Mouse (Mus musculus): Measurements from ENCODE around the gene Igfbp6. TPM values are rescaled to one million over a fixed set of nuclear protein-coding genes. Genes with fewer than 3 reads are reported as not detected.

Igfbp6 gene
- polyA plus RNA-seq, 1 experiment from 2014 or later, result 1.6 TPM

DNA sequence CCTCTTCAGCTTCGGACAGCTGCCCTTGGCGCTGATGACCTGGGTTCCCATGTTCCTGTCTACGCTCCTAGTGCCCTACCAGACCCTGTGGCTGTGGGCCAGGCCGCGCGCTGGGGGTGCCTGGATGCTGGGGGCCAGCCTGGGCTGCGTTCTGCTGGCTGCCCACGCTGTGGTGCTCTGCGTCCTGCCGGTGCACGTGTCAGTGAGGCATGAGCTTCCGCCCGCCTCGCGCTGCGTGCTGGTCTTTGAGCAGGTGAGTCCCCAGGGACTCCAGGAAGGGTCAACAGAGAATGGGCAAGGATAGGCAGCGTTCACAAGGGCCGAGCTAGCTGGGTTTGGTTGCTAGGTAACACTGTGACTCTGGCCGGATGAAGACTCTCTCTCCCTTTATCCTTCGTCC, 12.7 kb downstream of the Igfbp6 start:
- H3K27ac ChIP-seq (replicated peaks; ENCODE audit: low read depth, low read length), result peak overlapping the region; percentile 55
- H3K27me3 ChIP-seq (ENCODE audit: control insufficient read depth, insufficient read depth, low read length), result no peaks in the 10 kb centered on the region
- 18% methylated on average over 20 of the region's 20 CpGs for WGBS
- no peak overlapping the region for H3K4me3 ChIP-seq (replicated peaks; ENCODE audit: low read depth, low read length)
- no peaks in the 10 kb centered on the region for H3K36me3 ChIP-seq (ENCODE audit: control insufficient read depth, insufficient read depth, low read length)
- no peak for ATAC-seq (ENCODE audit: low FRiP score, low TSS enrichment)
- peak; percentile 66 for DNase-seq
- H3K9ac ChIP-seq (replicated peaks; ENCODE audit: low read length), result no peak overlapping the region
- peaks cover 6% of the 10 kb centered on the region; the same call in 1 of the 2 replicates for H3K4me1 ChIP-seq (ENCODE audit: control insufficient read depth, insufficient read depth, low read length)
- no peaks in the 10 kb centered on the region for H3K9me3 ChIP-seq (ENCODE audit: control insufficient read depth, low read length)
- H3K4me2 ChIP-seq (ENCODE audit: low read length), result peak overlapping the region; percentile 28; the same call in 1 of the 2 replicates

DNA sequence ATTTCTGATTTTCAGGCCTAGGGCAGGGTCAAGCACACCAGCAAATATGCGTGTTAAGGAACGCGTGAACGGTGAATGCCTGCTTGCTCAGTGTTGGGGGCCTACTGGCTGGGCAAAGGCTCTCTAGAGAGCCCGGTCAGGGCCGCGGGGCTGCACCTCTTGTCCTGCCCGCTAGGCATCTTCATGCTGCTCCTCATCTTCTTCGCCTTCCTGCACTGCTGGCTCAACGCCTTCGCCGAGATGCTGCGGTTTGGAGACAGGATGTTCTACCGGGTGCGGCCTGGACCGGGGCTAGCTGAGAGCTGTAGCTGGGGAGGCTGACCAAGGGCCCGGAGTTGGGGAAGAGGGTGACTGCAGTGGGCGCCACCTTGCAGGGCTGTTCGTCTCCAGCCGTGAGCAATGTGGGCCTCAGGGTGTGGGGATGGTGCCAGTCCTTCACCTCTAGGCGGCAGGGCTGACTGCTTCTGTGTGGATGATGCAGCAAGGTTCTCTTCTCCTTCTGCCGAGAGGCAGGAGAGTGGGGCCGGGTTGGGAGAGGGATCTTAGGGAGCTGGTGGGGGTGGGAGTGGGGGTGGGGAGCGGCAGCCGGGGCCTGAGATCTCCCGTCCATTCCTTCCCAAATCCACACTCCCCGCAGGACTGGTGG, 16.4 kb downstream of the Igfbp6 start:
- DNase-seq, result no peak
- peaks cover 6% of the 10 kb centered on the region; the same call in 1 of the 2 replicates for H3K4me1 ChIP-seq (ENCODE audit: control insufficient read depth, insufficient read depth, low read length)
- no peak for ATAC-seq (ENCODE audit: low FRiP score, low TSS enrichment)
- H3K27ac ChIP-seq (replicated peaks; ENCODE audit: low read depth, low read length), result no peak overlapping the region
- no peak overlapping the region for H3K4me3 ChIP-seq (replicated peaks; ENCODE audit: low read depth, low read length)
- H3K4me2 ChIP-seq (ENCODE audit: low read length), result no peak overlapping the region
- no peaks in the 10 kb centered on the region for H3K27me3 ChIP-seq (ENCODE audit: control insufficient read depth, insufficient read depth, low read length)
- H3K9ac ChIP-seq (replicated peaks; ENCODE audit: low read length), result no peak overlapping the region
- H3K36me3 ChIP-seq (ENCODE audit: control insufficient read depth, insufficient read depth, low read length), result no peaks in the 10 kb centered on the region
- 67% methylated on average over 26 of the region's 27 CpGs for WGBS
- no peaks in the 10 kb centered on the region for H3K9me3 ChIP-seq (ENCODE audit: control insufficient read depth, low read length)

DNA sequence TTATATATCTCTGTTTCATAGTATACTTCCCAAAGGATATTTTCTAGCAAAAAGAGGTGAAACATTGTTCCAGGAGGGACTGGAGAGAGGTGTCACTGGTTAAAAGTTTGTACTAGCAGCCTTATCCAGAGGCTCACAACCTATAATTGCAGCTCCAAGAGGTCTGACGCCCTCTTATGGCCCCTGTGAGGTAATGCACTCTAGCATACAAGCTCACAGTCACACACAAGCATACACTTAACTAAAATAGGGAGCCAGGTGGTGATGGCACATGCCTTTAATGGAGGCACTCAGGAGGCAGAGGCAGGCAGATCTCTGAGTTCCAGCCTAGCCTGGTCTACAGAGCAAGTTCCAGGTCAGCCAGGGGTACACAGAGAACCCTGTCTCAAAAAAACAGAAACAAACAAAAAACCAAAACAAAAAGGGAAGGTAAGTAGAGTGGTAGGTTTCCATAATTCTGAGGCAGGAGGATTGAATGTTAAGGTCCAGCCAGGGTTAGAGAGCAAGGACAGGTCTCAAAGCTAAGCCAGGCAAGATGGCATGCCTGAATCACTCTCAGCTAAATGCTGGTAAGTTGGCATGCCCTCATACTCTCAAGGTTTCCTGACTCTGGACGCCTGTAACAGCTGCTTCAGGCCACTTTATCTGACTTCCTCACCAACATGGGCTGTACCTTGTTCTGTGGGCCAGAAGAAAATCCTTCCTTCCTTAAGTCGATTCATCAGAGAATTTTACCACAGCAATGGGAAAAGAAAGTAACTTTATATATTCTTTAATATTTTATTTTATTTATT, 19.9 kb downstream of the Igfbp6 start:
- no peak for ATAC-seq (ENCODE audit: low FRiP score, low TSS enrichment)
- WGBS, result 62% methylated on average over 3 of the region's 3 CpGs
- H3K27ac ChIP-seq (replicated peaks; ENCODE audit: low read depth, low read length), result no peak overlapping the region

DNA sequence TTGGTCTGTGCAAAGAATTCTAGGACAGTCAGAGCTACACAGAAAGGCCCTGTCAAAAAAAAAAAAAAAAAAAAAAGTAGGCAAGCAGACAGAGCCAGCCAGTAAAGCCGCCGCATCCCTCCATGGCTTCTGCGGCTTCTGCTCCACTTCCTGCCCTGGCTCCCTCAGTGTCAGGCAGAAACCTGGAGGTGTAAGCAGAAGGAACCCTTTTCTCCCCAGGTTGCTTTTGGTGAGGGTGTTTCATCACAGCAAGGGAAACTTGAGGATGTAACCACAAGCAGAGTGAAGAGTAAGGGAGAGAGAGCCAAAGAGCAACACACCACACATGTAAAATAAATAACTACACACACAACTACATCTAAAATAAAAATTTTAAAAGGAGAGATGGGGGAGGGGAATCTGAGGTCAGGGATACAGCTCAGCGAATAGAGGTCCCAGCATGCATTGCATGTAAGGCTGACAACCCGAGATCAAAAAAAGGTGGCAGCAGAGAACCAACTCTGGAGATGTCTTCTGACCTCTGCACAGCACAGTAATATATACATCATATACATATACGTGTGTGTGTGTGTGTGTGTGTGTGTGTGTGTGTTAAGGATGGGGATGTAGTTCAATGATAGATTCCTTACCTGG, 21.4 kb downstream of the Igfbp6 start:
- H3K36me3 ChIP-seq (ENCODE audit: control insufficient read depth, insufficient read depth, low read length), result no peaks in the 10 kb centered on the region
- DNase-seq (no peak), ATAC-seq (ENCODE audit: low FRiP score, low TSS enrichment) (no peak)
- H3K4me1 ChIP-seq (ENCODE audit: control insufficient read depth, insufficient read depth, low read length), result no peaks in the 10 kb centered on the region
- H3K27ac ChIP-seq (replicated peaks; ENCODE audit: low read depth, low read length), result no peak overlapping the region
- no peaks in the 10 kb centered on the region for H3K27me3 ChIP-seq (ENCODE audit: control insufficient read depth, insufficient read depth, low read length)
- H3K9ac ChIP-seq (replicated peaks; ENCODE audit: low read length), result no peak overlapping the region
- no peak overlapping the region for H3K4me2 ChIP-seq (ENCODE audit: low read length)
- no peak overlapping the region for H3K4me3 ChIP-seq (replicated peaks; ENCODE audit: low read depth, low read length)
- WGBS, result 64% methylated on average over 6 of the region's 6 CpGs
- no peaks in the 10 kb centered on the region for H3K9me3 ChIP-seq (ENCODE audit: control insufficient read depth, low read length)

More for the DNA sequence above, 19.9 kb downstream of the Igfbp6 start:
- Histone ChIP-seq H3K4me2 (ENCODE audit: low read length) (no peak overlapping the region), H3K27me3 (ENCODE audit: control insufficient read depth, insufficient read depth, low read length) (no peaks in the 10 kb centered on the region), H3K9me3 (ENCODE audit: control insufficient read depth, low read length) (no peaks in the 10 kb centered on the region), H3K4me3 (replicated peaks; ENCODE audit: low read depth, low read length) (no peak overlapping the region), H3K36me3 (ENCODE audit: control insufficient read depth, insufficient read depth, low read length) (no peaks in the 10 kb centered on the region), H3K4me1 (ENCODE audit: control insufficient read depth, insufficient read depth, low read length) (no peaks in the 10 kb centered on the region), H3K9ac (replicated peaks; ENCODE audit: low read length) (no peak overlapping the region)
- DNase-seq, result no peak

DNA sequence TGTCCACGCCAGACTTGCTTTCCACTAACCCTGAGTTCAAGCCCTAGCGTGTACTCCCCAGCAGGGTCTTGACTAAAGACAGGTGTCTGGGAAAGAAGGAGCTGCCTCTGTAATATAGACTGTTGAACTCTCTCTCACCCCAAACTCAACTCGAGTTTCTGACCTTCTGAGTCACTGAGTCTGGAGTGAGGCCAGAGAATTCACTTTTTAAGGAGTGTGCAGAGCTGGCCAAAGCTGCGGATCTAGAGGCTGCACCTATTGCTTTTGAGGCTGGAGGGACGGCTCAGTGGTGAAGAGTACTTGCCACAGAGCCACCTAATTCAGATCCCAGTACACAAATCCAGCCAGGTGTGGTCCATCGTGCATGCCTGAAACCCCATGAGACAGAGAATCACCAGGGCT, 23.5 kb downstream of the Igfbp6 start:
- Histone ChIP-seq H3K27ac (replicated peaks; ENCODE audit: low read depth, low read length) (no peak overlapping the region), H3K27me3 (ENCODE audit: control insufficient read depth, insufficient read depth, low read length) (no peaks in the 10 kb centered on the region), H3K9me3 (ENCODE audit: control insufficient read depth, low read length) (no peaks in the 10 kb centered on the region), H3K36me3 (ENCODE audit: control insufficient read depth, insufficient read depth, low read length) (no peaks in the 10 kb centered on the region), H3K4me2 (ENCODE audit: low read length) (no peak overlapping the region), H3K4me3 (replicated peaks; ENCODE audit: low read depth, low read length) (no peak overlapping the region), H3K4me1 (ENCODE audit: control insufficient read depth, insufficient read depth, low read length) (no peaks in the 10 kb centered on the region), H3K9ac (replicated peaks; ENCODE audit: low read length) (no peak overlapping the region)
- DNase-seq (no peak), ATAC-seq (ENCODE audit: low FRiP score, low TSS enrichment) (no peak)
- 76% methylated on average over 6 of the region's 6 CpGs for WGBS

DNA sequence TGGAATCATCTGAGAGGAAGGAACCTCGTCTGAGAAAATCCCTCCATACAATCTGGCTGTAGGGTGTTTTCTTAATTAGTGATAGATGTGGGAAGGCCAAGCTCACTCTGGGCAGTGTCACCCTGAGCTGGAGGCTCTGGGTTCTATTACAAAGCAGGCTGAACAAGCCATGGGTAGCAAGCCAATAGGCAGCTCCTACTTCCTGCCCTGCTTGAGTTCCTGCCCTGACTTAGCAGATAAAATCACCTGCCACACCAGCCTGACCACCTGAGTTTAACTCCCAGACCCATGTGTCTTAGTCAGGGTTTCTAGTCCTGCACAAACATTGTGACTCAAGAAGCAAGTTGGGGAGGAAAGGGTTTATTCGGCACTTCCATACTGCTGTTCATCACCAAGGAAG, 24.9 kb downstream of the Igfbp6 start:
- Histone ChIP-seq H3K9ac (replicated peaks; ENCODE audit: low read length) (no peak overlapping the region), H3K4me2 (ENCODE audit: low read length) (no peak overlapping the region), H3K9me3 (ENCODE audit: control insufficient read depth, low read length) (no peaks in the 10 kb centered on the region), H3K4me3 (replicated peaks; ENCODE audit: low read depth, low read length) (no peak overlapping the region), H3K27me3 (ENCODE audit: control insufficient read depth, insufficient read depth, low read length) (no peaks in the 10 kb centered on the region), H3K4me1 (ENCODE audit: control insufficient read depth, insufficient read depth, low read length) (no peaks in the 10 kb centered on the region), H3K36me3 (ENCODE audit: control insufficient read depth, insufficient read depth, low read length) (no peaks in the 10 kb centered on the region), H3K27ac (replicated peaks; ENCODE audit: low read depth, low read length) (no peak overlapping the region)
- ATAC-seq (ENCODE audit: low FRiP score, low TSS enrichment) (no peak), DNase-seq (no peak)
- 76% methylated on average over 2 of the region's 2 CpGs for WGBS

DNA sequence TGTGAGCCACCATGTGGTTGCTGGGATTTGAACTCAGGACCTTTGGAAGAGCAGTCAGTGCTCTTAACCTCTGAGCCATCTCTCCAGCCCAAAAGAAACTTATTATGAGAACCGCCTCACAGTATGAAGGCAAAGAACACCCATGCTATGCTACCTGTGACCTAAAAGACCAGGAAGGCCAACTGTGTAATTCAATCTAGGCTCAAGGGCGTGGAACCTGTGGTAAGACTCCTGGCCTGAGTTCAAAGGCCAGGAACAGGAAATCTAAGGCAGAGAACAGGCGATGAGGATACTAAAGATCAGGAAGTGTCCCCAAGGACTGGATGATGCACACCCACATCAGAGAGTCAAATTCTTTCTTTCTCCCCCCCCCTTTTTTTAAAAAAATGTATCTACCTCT, 29.4 kb downstream of the Igfbp6 start:
- no peak for ATAC-seq (ENCODE audit: low FRiP score, low TSS enrichment)
- no peak for DNase-seq
- H3K4me1 ChIP-seq (ENCODE audit: control insufficient read depth, insufficient read depth, low read length), result no peaks in the 10 kb centered on the region
- H3K9ac ChIP-seq (replicated peaks; ENCODE audit: low read length), result no peak overlapping the region
- H3K27ac ChIP-seq (replicated peaks; ENCODE audit: low read depth, low read length), result no peak overlapping the region
- 0 out of 2 replicates have a peak, but pooled peaks cover 4% of the 10 kb centered on the region for H3K36me3 ChIP-seq (ENCODE audit: control insufficient read depth, insufficient read depth, low read length)
- H3K9me3 ChIP-seq (ENCODE audit: control insufficient read depth, low read length), result no peaks in the 10 kb centered on the region
- no peak overlapping the region for H3K4me2 ChIP-seq (ENCODE audit: low read length)
- 92% methylated on average over 3 of the region's 3 CpGs for WGBS
- H3K4me3 ChIP-seq (replicated peaks; ENCODE audit: low read depth, low read length), result no peak overlapping the region
- H3K27me3 ChIP-seq (ENCODE audit: control insufficient read depth, insufficient read depth, low read length), result no peaks in the 10 kb centered on the region

DNA sequence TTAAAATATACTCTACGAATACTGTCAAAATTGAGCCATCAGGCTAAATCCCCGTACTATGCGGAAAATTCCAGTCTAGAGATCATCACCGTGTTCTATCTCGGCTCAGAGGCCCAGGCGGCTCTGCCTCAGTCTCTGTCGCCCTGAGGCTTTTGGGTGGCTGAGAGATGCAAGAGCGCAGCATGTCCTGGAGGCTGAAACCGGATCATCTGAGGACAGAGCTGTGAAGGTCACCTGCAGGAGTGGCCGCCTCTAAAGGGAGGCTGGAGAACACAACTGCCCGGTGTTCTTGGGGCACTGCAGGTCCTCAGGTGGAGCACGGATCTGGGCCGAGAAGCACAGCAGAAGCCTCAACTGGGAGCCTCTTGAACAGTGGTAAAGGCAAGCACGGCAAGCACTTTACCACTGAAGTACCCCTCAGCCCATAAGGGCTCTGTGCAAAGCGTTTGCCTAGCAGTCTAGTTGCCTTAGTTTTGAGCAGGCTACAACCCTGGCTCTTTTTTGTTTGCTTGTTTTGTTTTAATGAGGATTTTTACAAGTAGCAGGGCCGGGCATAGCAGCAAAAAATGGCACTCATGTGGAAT, 31.7 kb downstream of the Igfbp6 start:
- H3K27me3 ChIP-seq (ENCODE audit: control insufficient read depth, insufficient read depth, low read length), result no peaks in the 10 kb centered on the region
- no peak overlapping the region for H3K4me3 ChIP-seq (replicated peaks; ENCODE audit: low read depth, low read length)
- DNase-seq (no peak), ATAC-seq (ENCODE audit: low FRiP score, low TSS enrichment) (no peak)
- 88% methylated on average over 16 of the region's 16 CpGs for WGBS
- H3K9ac ChIP-seq (replicated peaks; ENCODE audit: low read length), result no peak overlapping the region
- H3K27ac ChIP-seq (replicated peaks; ENCODE audit: low read depth, low read length), result no peak overlapping the region
- no peaks in the 10 kb centered on the region for H3K9me3 ChIP-seq (ENCODE audit: control insufficient read depth, low read length)
- H3K4me1 ChIP-seq (ENCODE audit: control insufficient read depth, insufficient read depth, low read length), result no peaks in the 10 kb centered on the region
- no peak overlapping the region for H3K4me2 ChIP-seq (ENCODE audit: low read length)
- H3K36me3 ChIP-seq (ENCODE audit: control insufficient read depth, insufficient read depth, low read length), result 0 out of 2 replicates have a peak, but pooled peaks cover 6% of the 10 kb centered on the region
